ENCODE assay signal across 8 mouse cellular contexts in genomic region chr13:74259460-74260230, GRCm38 (mm10). TPM values are rescaled to one million over a fixed set of nuclear protein-coding genes. Genes with fewer than 3 reads are reported as not detected.
DNase-seq lines count a peak whose midpoint lies in the region; ATAC-seq lines count a peak whose summit lies in the region.

No protein-coding gene starts in this region.

- H3K4me2 ChIP-seq in forebrain, embryonic 15.5 days (replicated peaks) = peak overlapping the region; percentile 90
- peak overlapping the region; percentile 95 for H3K4me2 ChIP-seq in lung, embryonic 16.5 days (ENCODE audit: low read depth, low read length)
- H3K4me2 ChIP-seq in neural tube, embryonic 15.5 days = peak overlapping the region; percentile 96

- H3K9ac ChIP-seq in forebrain, embryonic 15.5 days (replicated peaks) = peak overlapping the region; percentile 76
- H3K9ac ChIP-seq in lung, embryonic 16.5 days (ENCODE audit: low read length) = peak overlapping the region; percentile 73
- peak overlapping the region; percentile 60 for H3K9ac ChIP-seq in neural tube, embryonic 15.5 days (replicated peaks)

- no peaks in the 10 kb centered on the region for H3K9me3 ChIP-seq in forebrain, embryonic 15.5 days
- no peaks in the 10 kb centered on the region for H3K9me3 ChIP-seq in lung, embryonic 16.5 days (ENCODE audit: control insufficient read depth, low read length)
- H3K9me3 ChIP-seq in neural tube, embryonic 15.5 days (replicated peaks) = no peaks in the 10 kb centered on the region

- no peak overlapping the region for H3K27ac ChIP-seq in forebrain, embryonic 15.5 days (replicated peaks)
- H3K27ac ChIP-seq in lung, embryonic 16.5 days (ENCODE audit: low read length) = no peak overlapping the region
- H3K27ac ChIP-seq in neural tube, embryonic 15.5 days (replicated peaks) = no peak overlapping the region

- peak overlapping the region; percentile 62 for H3K4me3 ChIP-seq in forebrain, embryonic 15.5 days
- H3K4me3 ChIP-seq in lung, embryonic 16.5 days (ENCODE audit: low read length) = peak overlapping the region; percentile 56
- peak overlapping the region; percentile 51 for H3K4me3 ChIP-seq in neural tube, embryonic 15.5 days (replicated peaks)

- H3K36me3 ChIP-seq in forebrain, embryonic 15.5 days = no peaks in the 10 kb centered on the region
- H3K36me3 ChIP-seq in lung, embryonic 16.5 days (ENCODE audit: control insufficient read depth, insufficient read depth, low read length) = no peaks in the 10 kb centered on the region
- H3K36me3 ChIP-seq in neural tube, embryonic 15.5 days = no peaks in the 10 kb centered on the region

- H3K4me1 ChIP-seq in forebrain, embryonic 15.5 days = peaks cover 6% of the 10 kb centered on the region
- peaks cover 6% of the 10 kb centered on the region; the same call in 1 of the 2 replicates for H3K4me1 ChIP-seq in lung, embryonic 16.5 days (replicated peaks; ENCODE audit: control insufficient read depth, insufficient read depth, low read length)
- peaks cover 12% of the 10 kb centered on the region for H3K4me1 ChIP-seq in neural tube, embryonic 15.5 days

- ATAC-seq in forebrain, embryonic 15.5 days (replicated peaks) = peak; percentile 89
- ATAC-seq in lung, embryonic 16.5 days (ENCODE audit: low read depth) = peak; percentile 92
- ATAC-seq in neural tube, embryonic 15.5 days (ENCODE audit: low FRiP score) = peak; percentile 87

- 4% methylated on average over 35 of the region's 35 CpGs for WGBS in forebrain, embryonic 15.5 days
- 4% methylated on average over 35 of the region's 35 CpGs for WGBS in lung, embryonic 16.5 days
- WGBS in neural tube, embryonic 15.5 days = 3% methylated on average over 35 of the region's 35 CpGs

- peak; percentile 61 to 65 for DNase-seq in B cell, adult 2 months
- DNase-seq in adrenal gland, adult 8-10 months = peak; percentile 52
- DNase-seq in heart, postnatal 4 days = peak; percentile 75
- peak; percentile 8 to 12 for DNase-seq in layer of hippocampus, adult 8-10 months (ENCODE audit: low spot score in 2 of 2)
- peak; percentile 17 for DNase-seq in thymus, postnatal 0 days (ENCODE audit: low spot score)

- no peaks in the 10 kb centered on the region for H3K27me3 ChIP-seq in forebrain, embryonic 15.5 days
- H3K27me3 ChIP-seq in lung, embryonic 16.5 days (ENCODE audit: control insufficient read depth, insufficient read depth, low read depth, low read length) = no peaks in the 10 kb centered on the region
- peaks cover 3% of the 10 kb centered on the region; the same call in 1 of the 2 replicates for H3K27me3 ChIP-seq in neural tube, embryonic 15.5 days (replicated peaks)

RNA-seq across cellular contexts. Expression of gene Ahrr, which starts 32.5 kb away (rescaled TPM):
- total RNA-seq in adrenal gland, adult 8-10 months (2022) = 1 to 10 TPM; 1.5 to 4.3 (median 2.9) TPM
- polyA plus RNA-seq in forebrain, embryonic 15.5 days (2015; fragmentation: Nextera tagmentation; extraction: Ambion mirVana) = 0.87 and 1.3 TPM in 2 replicates
- 1 to 10 TPM; 1.6 to 1.8 TPM for total RNA-seq in heart, postnatal 4 days (2021)
- total RNA-seq in layer of hippocampus, adult 8-10 months (2022) = 1 to 10 TPM in 1 of 4 experiments, under 1 TPM in 3; 0.67 to 1.4 (median 0.81) TPM
- polyA plus RNA-seq in lung, embryonic 16.5 days (2015; fragmentation: Nextera tagmentation; extraction: Ambion mirVana) = 0.57 and 0.70 TPM in 2 replicates
- 0.33 and 0.36 TPM in 2 replicates for polyA plus RNA-seq in neural tube, embryonic 15.5 days (2015; fragmentation: Nextera tagmentation; extraction: Ambion mirVana)
- polyA plus RNA-seq in thymus, postnatal 0 days (2015; fragmentation: Nextera tagmentation; extraction: Ambion mirVana) = 0.08 and 0.18 TPM in 2 replicates

RNA-seq across cellular contexts. Expression of gene Exoc3, which starts 51.1 kb away (rescaled TPM):
- 10 to 100 TPM; 63.0 to 79.3 (median 72.3) TPM for total RNA-seq in adrenal gland, adult 8-10 months (2022)
- 110 and 123 TPM in 2 replicates for polyA plus RNA-seq in forebrain, embryonic 15.5 days (2015; fragmentation: Nextera tagmentation; extraction: Ambion mirVana)
- total RNA-seq in heart, postnatal 4 days (2021) = 10 to 100 TPM; 55.6 to 57.1 TPM
- 10 to 100 TPM; 65.6 to 78.6 (median 73.8) TPM for total RNA-seq in layer of hippocampus, adult 8-10 months (2022)
- polyA plus RNA-seq in lung, embryonic 16.5 days (2015; fragmentation: Nextera tagmentation; extraction: Ambion mirVana) = 65.8 and 67.2 TPM in 2 replicates
- polyA plus RNA-seq in neural tube, embryonic 15.5 days (2015; fragmentation: Nextera tagmentation; extraction: Ambion mirVana) = 109 and 115 TPM in 2 replicates
- 55.6 and 62.2 TPM in 2 replicates for polyA plus RNA-seq in thymus, postnatal 0 days (2015; fragmentation: Nextera tagmentation; extraction: Ambion mirVana)

RNA-seq across cellular contexts. Expression of gene Pdcd6, which starts 57.7 kb away (rescaled TPM):
- total RNA-seq in adrenal gland, adult 8-10 months (2022) = 100 to 1,000 TPM; 143 to 193 (median 171) TPM
- 134 and 137 TPM in 2 replicates for polyA plus RNA-seq in forebrain, embryonic 15.5 days (2015; fragmentation: Nextera tagmentation; extraction: Ambion mirVana)
- total RNA-seq in heart, postnatal 4 days (2021) = 10 to 100 TPM; 52.0 to 52.3 TPM
- total RNA-seq in layer of hippocampus, adult 8-10 months (2022) = 10 to 100 TPM; 64.8 to 75.6 (median 72.1) TPM
- polyA plus RNA-seq in lung, embryonic 16.5 days (2015; fragmentation: Nextera tagmentation; extraction: Ambion mirVana) = 123 and 134 TPM in 2 replicates
- polyA plus RNA-seq in neural tube, embryonic 15.5 days (2015; fragmentation: Nextera tagmentation; extraction: Ambion mirVana) = 112 and 118 TPM in 2 replicates
- polyA plus RNA-seq in thymus, postnatal 0 days (2015; fragmentation: Nextera tagmentation; extraction: Ambion mirVana) = 174 and 185 TPM in 2 replicates

Comparison
In these comparisons a context has a peak if more than half of its experiments do, and no peak if none do; other contexts are left out.
1. DNase-seq: peak in every context shown above with its lines; median percentile 75 in heart, postnatal 4 days; 63 in B cell, adult 2 months; 52 in adrenal gland, adult 8-10 months; 17 in thymus, postnatal 0 days; 10 in layer of hippocampus, adult 8-10 months.